Mouse (Mus musculus): Measurements from ENCODE around the gene Rplp2. TPM values are rescaled to one million over a fixed set of nuclear protein-coding genes. Genes with fewer than 3 reads are reported as not detected.
"Not testable (repeated sequence)": the region's sequence is repeated elsewhere in the genome, so short reads cannot be mapped to it uniquely, and the experiment has no call there.

Gene Rplp2
- polyA plus RNA-seq, 1 experiment from 2014 or later: 1,344 TPM

- Histone ChIP-seq H3K27ac (replicated peaks) (no peak overlapping the region), H3K4me1 (peaks cover 71% of the 10 kb centered on the region)
- WGBS: 93% methylated on average over 10 of the region's 10 CpGs
Observed at GRCm38 (mm10) chr7:141439140-141439679, 8.0 kb upstream of the Rplp2 start.

GRCm38 (mm10) chr7:141439811-141440210, 7.4 kb upstream of the Rplp2 start:
- ATAC-seq (ENCODE audit: insufficient number of reproducible peaks, low FRiP score, low TSS enrichment, low read depth): no peak
- WGBS: 94% methylated on average over 11 of the region's 11 CpGs
- Histone ChIP-seq H3K9ac (no peak overlapping the region), H3K27ac (replicated peaks) (no peak overlapping the region), H3K4me2 (replicated peaks) (no peak overlapping the region), H3K27me3 (no peaks in the 10 kb centered on the region), H3K4me3 (replicated peaks) (no peak overlapping the region), H3K4me1 (peaks cover 68% of the 10 kb centered on the region), H3K36me3 (peaks cover 23% of the 10 kb centered on the region), H3K9me3 (replicated peaks) (no peaks in the 10 kb centered on the region)

More at GRCm38 (mm10) chr7:141439140-141439679, 8.0 kb upstream of the Rplp2 start:
- Histone ChIP-seq H3K9me3 (replicated peaks) (no peaks in the 10 kb centered on the region), H3K27me3 (no peaks in the 10 kb centered on the region), H3K9ac (no peak overlapping the region), H3K4me2 (replicated peaks) (no peak overlapping the region), H3K36me3 (peaks cover 23% of the 10 kb centered on the region), H3K4me3 (replicated peaks) (no peak overlapping the region)
- ATAC-seq (ENCODE audit: insufficient number of reproducible peaks, low FRiP score, low TSS enrichment, low read depth): no peak

GRCm38 (mm10) chr7:141440613-141441012, 6.6 kb upstream of the Rplp2 start:
- no peaks in the 10 kb centered on the region for H3K9me3 ChIP-seq (replicated peaks)
- no peak overlapping the region for H3K4me2 ChIP-seq (replicated peaks)
- H3K4me1 ChIP-seq: peaks cover 61% of the 10 kb centered on the region
- H3K36me3 ChIP-seq: peaks cover 23% of the 10 kb centered on the region
- no peak overlapping the region for H3K4me3 ChIP-seq (replicated peaks)
- ATAC-seq (ENCODE audit: insufficient number of reproducible peaks, low FRiP score, low TSS enrichment, low read depth): no peak
- no peak overlapping the region for H3K27ac ChIP-seq (replicated peaks)
- 25% methylated on average over 6 of the region's 6 CpGs for WGBS
- no peaks in the 10 kb centered on the region for H3K27me3 ChIP-seq
- H3K9ac ChIP-seq: no peak overlapping the region

GRCm38 (mm10) chr7:141441460-141441859, 5.7 kb upstream of the Rplp2 start:
- H3K4me1 ChIP-seq: peaks cover 55% of the 10 kb centered on the region
- ATAC-seq (ENCODE audit: insufficient number of reproducible peaks, low FRiP score, low TSS enrichment, low read depth): no peak
- no peaks in the 10 kb centered on the region for H3K27me3 ChIP-seq
- no peaks in the 10 kb centered on the region for H3K9me3 ChIP-seq (replicated peaks)
- no peak overlapping the region for H3K4me2 ChIP-seq (replicated peaks)
- 89% methylated on average over 9 of the region's 9 CpGs for WGBS
- no peak overlapping the region for H3K4me3 ChIP-seq (replicated peaks)
- no peak overlapping the region for H3K27ac ChIP-seq (replicated peaks)
- H3K36me3 ChIP-seq: peaks cover 23% of the 10 kb centered on the region
- 0 out of 2 replicates have a peak overlapping the region, but pooled peaks have one; percentile 1 for H3K9ac ChIP-seq

GRCm38 (mm10) chr7:141442199-141442598, 5.0 kb upstream of the Rplp2 start:
- WGBS: 88% methylated on average over 13 of the region's 13 CpGs
- H3K9ac ChIP-seq: no peak overlapping the region
- peak overlapping the region; percentile 52; the same call in 1 of the 2 replicates for H3K4me3 ChIP-seq (replicated peaks)
- H3K27ac ChIP-seq (replicated peaks): no peak overlapping the region
- no peaks in the 10 kb centered on the region for H3K9me3 ChIP-seq (replicated peaks)
- peaks cover 51% of the 10 kb centered on the region for H3K4me1 ChIP-seq
- peaks cover 23% of the 10 kb centered on the region for H3K36me3 ChIP-seq
- no peaks in the 10 kb centered on the region for H3K27me3 ChIP-seq
- ATAC-seq (ENCODE audit: insufficient number of reproducible peaks, low FRiP score, low TSS enrichment, low read depth): no peak
- peak overlapping the region; percentile 84 for H3K4me2 ChIP-seq (replicated peaks)

GRCm38 (mm10) chr7:141443081-141443821, 3.9 kb upstream of the Rplp2 start:
- Histone ChIP-seq H3K9ac (peak overlapping the region; percentile 51), H3K4me1 (peaks cover 43% of the 10 kb centered on the region), H3K27ac (replicated peaks) (peak overlapping the region; percentile 58; the same call in 1 of the 2 replicates), H3K27me3 (no peaks in the 10 kb centered on the region), H3K4me3 (replicated peaks) (peak overlapping the region; percentile 52), H3K9me3 (replicated peaks) (no peaks in the 10 kb centered on the region), H3K36me3 (peaks cover 23% of the 10 kb centered on the region), H3K4me2 (replicated peaks) (peak overlapping the region; percentile 84)
- ATAC-seq (ENCODE audit: insufficient number of reproducible peaks, low FRiP score, low TSS enrichment, low read depth): no peak
- 15% methylated on average over 12 of the region's 12 CpGs for WGBS

GRCm38 (mm10) chr7:141443828-141444237, 3.3 kb upstream of the Rplp2 start, which contains the start of gene Pidd1:
Gene Pidd1 (minus strand): TSS chr7:141444025.
- H3K9ac ChIP-seq: peak within 1 kb of the TSS; percentile 51
- H3K36me3 ChIP-seq: peaks cover 26% of the 10 kb centered on the region
- H3K27ac ChIP-seq (replicated peaks): peak within 1 kb of the TSS; percentile 58
- ATAC-seq (ENCODE audit: insufficient number of reproducible peaks, low FRiP score, low TSS enrichment, low read depth): 0 out of 2 replicates have a peak, but pooled peaks have one; percentile 63
- H3K4me3 ChIP-seq (replicated peaks): peak within 1 kb of the TSS; percentile 52
- peaks cover 49% of the 10 kb centered on the region for H3K4me1 ChIP-seq
- peak within 1 kb of the TSS; percentile 84 for H3K4me2 ChIP-seq (replicated peaks)
- H3K9me3 ChIP-seq (replicated peaks): no peaks in the 10 kb centered on the region
- H3K27me3 ChIP-seq: no peaks in the 10 kb centered on the region
- under 1% methylated on average over 25 of the region's 25 CpGs for WGBS

GRCm38 (mm10) chr7:141446374-141446773, 796 bp upstream of the Rplp2 start:
- 79% methylated on average over 3 of the region's 3 CpGs for WGBS
- peaks cover 31% of the 10 kb centered on the region for H3K36me3 ChIP-seq

GRCm38 (mm10) chr7:141451928-141452327, 4.8 kb downstream of the Rplp2 start:
- Histone ChIP-seq H3K36me3 (peaks cover 39% of the 10 kb centered on the region), H3K4me2 (replicated peaks) (no peak overlapping the region), H3K9me3 (replicated peaks) (no peaks in the 10 kb centered on the region), H3K4me1 (peaks cover 26% of the 10 kb centered on the region), H3K4me3 (replicated peaks) (no peak overlapping the region), H3K27me3 (no peaks in the 10 kb centered on the region), H3K27ac (replicated peaks) (no peak overlapping the region), H3K9ac (no peak overlapping the region)
- no peak for ATAC-seq (ENCODE audit: insufficient number of reproducible peaks, low FRiP score, low TSS enrichment, low read depth)

More at GRCm38 (mm10) chr7:141446374-141446773, 796 bp upstream of the Rplp2 start:
- H3K27ac ChIP-seq (replicated peaks); H3K4me2 ChIP-seq (replicated peaks); H3K27me3 ChIP-seq; H3K4me3 ChIP-seq (replicated peaks); H3K9me3 ChIP-seq (replicated peaks); H3K9ac ChIP-seq; ATAC-seq (ENCODE audit: insufficient number of reproducible peaks, low FRiP score, low TSS enrichment, low read depth): not testable (repeated sequence)
- peaks cover 42% of the 10 kb centered on the region for H3K4me1 ChIP-seq

- H3K4me2 ChIP-seq (replicated peaks): no peak overlapping the region
- H3K9me3 ChIP-seq (replicated peaks): no peaks in the 10 kb centered on the region
- H3K36me3 ChIP-seq: peaks cover 37% of the 10 kb centered on the region
- H3K4me3 ChIP-seq (replicated peaks): no peak overlapping the region
- H3K27me3 ChIP-seq: peaks cover under 1% of the 10 kb centered on the region; the same call in 1 of the 2 replicates
- no peak overlapping the region for H3K27ac ChIP-seq (replicated peaks)
- no peak overlapping the region for H3K9ac ChIP-seq
- WGBS: 79% methylated on average over 2 of the region's 2 CpGs
- no peak for ATAC-seq (ENCODE audit: insufficient number of reproducible peaks, low FRiP score, low TSS enrichment, low read depth)
- peaks cover 21% of the 10 kb centered on the region for H3K4me1 ChIP-seq
Observed at GRCm38 (mm10) chr7:141453636-141454035, 6.5 kb downstream of the Rplp2 start.

GRCm38 (mm10) chr7:141454967-141455551, 7.9 kb downstream of the Rplp2 start, which contains the start of gene Pnpla2:
Gene Pnpla2 (plus strand): TSS chr7:141455198.
- Histone ChIP-seq H3K27ac (replicated peaks) (peak within 1 kb of the TSS; percentile 51), H3K4me3 (replicated peaks) (peak within 1 kb of the TSS; percentile 67), H3K9me3 (replicated peaks) (no peaks in the 10 kb centered on the region), H3K4me2 (replicated peaks) (peak within 1 kb of the TSS; percentile 98), H3K9ac (peak within 1 kb of the TSS; percentile 54), H3K4me1 (peaks cover 17% of the 10 kb centered on the region), H3K36me3 (peaks cover 30% of the 10 kb centered on the region), H3K27me3 (peaks cover 15% of the 10 kb centered on the region)
- WGBS: 0% methylated on average over 44 of the region's 45 CpGs
- peak; percentile 83 for ATAC-seq (ENCODE audit: insufficient number of reproducible peaks, low FRiP score, low TSS enrichment, low read depth)
